Mouse (Mus musculus) embryo, embryonic 11 days (tissue): ENCODE measurements around the gene Dpf3.

Source experiments
- DNase-seq: peaks from one replicate; pipeline ENCODE4 v3.0.0-alpha.2; 2015

The Dpf3 gene

DNA sequence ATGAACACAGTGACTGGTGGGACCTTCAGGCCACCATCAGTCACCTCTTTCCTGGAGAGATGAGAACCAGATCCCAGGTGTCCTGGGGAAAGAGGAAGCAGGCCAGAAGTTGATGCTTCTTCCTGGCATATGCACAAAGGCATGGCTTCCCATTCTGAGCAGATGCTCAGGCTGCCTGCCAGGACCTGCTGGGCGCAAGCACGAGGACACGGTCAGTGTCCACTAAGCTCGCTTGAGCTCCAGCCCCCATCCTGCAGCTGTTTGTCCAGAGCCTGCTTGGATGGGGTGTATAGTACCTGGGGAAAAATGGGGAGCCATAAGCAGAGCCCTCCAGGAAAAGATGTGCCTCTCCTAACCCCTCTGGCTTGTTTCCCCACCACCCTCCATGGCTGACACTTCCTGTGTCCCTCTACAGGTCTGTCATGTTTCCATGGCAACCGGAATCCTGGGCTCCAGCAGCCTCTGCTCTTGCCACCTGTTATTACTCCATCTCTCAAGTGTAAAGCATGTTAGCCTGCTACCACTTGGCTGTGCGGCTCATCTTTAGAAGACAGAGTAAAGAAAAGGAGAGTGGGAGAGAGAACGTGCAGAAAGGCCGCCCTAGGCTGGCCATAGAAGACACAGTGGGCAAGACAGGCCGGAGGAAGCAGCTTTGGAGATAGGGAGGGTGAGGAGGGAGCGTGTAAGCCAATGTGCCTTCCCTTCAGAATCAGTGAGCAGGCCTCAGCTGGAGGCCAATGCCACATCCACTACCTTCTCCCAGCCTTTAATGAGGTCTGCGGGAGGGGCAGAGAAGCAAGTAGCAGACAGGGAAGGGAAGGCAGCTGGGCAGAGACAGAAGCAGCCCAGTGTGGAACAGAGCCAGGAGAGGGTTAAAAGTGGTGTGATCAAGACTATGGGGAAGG lies 209.7 kb downstream of the Dpf3 start:
- DNase-seq, result peak; percentile 48

DNA sequence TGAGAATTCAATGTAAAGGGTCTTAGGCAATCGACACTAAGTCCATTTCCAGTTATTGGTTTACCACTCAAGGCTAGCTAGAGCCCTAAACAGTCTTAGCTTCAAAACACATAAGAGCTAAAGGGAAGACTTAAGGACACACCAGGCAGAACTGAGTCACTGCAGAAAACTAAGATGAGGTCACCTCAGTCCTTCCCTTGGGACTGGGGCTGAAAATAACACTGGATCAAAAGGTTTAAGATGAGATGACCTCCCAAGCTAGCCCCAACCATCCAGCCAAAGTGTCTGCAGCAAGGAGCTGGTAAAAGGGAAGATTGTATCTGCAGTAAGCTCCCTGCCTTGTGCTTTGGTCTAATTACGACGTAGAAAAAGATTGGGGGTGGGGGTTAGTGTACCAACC lies 216.3 kb downstream of the Dpf3 start:
- no peak for DNase-seq

GRCm38 (mm10) chr12:83268504-83268922 lies 219.0 kb downstream of the Dpf3 start:
- no peak for DNase-seq

GRCm38 (mm10) chr12:83260540-83260939 lies 227.0 kb downstream of the Dpf3 start:
- no peak for DNase-seq

DNA sequence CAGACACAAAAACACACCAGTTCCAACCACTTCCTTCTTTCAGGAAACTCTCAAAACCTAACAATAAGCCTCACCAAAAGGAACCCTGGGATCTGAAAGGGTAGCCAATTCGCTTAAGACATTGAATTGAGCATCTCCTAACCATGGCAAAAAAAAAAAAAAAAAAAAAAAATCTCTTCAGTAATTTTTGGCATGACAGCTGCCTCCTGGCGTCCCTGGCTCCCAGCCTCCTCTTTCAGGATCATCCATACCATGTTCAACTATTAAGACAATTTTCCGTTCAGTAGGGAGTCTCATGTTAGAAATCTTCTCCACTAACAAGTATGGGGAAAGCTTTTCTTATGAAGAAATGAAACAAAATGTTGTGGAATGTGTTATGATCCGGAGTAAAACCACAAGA lies 233.1 kb downstream of the Dpf3 start:
- no peak for DNase-seq

- no peak for DNase-seq
Measured at GRCm38 (mm10) chr12:83249066-83249465, 238.4 kb downstream of the Dpf3 start.

DNA sequence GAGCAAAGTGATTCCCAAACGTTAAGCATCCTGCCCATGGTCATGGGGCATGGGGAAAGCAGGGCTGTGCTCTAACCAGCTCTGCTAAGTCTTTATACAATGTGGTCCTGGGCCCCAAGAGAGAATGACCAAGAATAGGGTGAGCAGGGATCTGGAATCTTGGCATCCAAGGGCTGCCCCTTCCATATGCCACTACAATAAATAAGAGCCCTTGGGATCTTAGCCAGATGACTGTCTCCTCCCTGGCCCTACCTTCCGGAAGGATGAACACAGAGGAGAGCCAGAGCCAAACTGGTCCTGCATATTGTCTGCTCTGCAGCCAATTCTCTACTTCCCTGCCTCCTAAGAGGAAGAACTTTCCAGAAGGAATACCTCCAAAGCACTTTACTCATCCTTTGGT lies 238.9 kb downstream of the Dpf3 start:
- DNase-seq, result no peak

DNA sequence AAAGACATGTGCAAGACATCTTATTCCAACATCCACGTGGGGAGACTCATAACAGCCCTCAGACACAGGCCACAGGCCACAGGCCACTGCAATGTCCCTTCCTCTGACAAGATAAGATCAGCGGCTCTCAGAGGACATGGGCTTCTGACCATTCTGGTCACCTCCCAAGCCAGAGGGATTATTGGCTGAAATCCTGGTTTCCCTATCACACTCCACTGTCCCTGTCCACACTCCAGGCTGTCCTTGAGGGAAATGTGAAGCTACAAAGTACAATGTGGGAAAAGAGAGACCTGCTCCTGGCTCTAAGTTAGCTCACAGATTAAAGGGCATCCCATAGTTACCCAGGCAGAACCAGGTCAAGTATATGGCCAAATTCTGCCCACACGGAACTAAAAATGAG lies 239.8 kb downstream of the Dpf3 start:
- no peak for DNase-seq

DNA sequence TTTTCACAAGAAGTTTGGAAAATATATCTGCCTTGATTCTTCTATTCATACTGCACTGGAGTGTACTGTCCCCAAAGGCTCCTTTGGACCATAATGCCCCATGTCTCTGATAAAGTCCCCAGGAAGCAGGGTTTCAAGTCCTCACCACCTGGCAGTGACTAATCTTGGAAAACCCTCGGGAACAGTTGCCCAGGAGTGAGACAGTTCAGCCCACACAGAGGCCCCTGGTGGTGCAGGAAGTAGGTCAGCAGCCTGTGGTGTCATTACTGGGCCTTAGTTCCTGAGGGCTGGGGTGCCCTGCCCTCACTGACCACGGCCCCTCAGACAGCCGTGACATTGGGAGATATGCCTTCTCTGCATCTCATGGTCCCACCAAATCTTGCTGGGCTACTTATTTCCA lies 246.5 kb downstream of the Dpf3 start:
- no peak for DNase-seq

- DNase-seq, result no peak
Measured at GRCm38 (mm10) chr12:83240571-83240970, 246.9 kb downstream of the Dpf3 start.

- DNase-seq, result no peak
Measured at GRCm38 (mm10) chr12:83235781-83236180, 251.7 kb downstream of the Dpf3 start.

GRCm38 (mm10) chr12:83234981-83235380 lies 252.5 kb downstream of the Dpf3 start:
- DNase-seq, result no peak

DNA sequence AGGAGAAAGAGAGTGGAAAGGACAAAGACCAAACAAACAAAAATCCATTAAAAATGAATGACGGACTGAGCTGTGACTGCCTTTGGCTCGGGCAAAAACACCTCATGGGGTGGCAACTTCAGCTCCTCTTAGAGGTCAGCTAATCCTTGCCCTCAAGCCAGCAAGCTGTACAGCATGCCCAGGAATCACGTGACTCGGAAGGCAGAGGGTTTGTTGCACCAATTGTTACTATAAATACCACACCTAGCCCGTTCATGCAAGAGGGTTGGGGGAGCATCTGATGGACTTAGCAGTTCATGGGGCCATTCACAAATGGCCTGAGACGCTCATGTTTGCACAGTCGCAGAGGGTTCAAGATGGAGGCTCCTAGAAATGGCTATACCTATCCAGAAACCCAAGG lies 253.9 kb downstream of the Dpf3 start:
- no peak for DNase-seq

DNA sequence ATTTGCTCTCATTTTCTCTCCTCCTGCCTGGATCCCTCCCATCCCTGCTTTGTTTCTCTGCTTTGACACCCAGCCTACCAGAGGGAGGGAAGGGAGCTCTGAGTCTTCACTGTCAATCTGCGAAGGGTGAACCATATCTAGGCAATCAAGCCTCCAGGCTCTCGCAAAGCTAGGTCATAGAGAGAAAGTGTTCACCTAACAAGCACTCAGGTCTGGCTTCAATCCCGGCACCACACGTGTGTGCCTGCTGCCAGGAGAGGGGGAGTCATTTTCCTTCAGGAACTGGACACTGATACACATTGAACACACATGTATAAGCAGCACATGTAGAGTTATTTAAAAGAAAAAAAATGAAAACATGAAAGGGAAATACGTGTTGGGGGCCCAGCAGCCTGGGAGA lies 254.6 kb downstream of the Dpf3 start:
- DNase-seq, result no peak

DNA sequence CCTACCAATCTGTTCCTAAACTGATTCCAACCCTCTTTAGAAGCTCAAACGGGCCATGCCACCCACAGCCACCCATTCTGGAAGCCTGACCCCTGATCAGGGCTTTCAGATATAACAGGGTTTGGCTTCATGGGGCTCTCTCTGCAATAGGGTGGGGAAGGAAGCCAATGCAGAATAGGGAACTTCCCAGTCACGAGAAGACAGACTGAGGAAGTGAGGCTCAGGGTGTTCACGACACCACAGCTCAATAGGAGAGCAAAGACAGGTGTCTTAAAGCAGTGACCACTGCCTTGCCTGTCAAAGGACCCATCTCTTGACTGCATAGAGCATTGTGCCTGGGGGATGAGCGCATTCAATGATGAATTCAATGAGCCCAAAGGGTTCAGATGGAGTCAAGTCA lies 256.3 kb downstream of the Dpf3 start:
- DNase-seq, result no peak

DNA sequence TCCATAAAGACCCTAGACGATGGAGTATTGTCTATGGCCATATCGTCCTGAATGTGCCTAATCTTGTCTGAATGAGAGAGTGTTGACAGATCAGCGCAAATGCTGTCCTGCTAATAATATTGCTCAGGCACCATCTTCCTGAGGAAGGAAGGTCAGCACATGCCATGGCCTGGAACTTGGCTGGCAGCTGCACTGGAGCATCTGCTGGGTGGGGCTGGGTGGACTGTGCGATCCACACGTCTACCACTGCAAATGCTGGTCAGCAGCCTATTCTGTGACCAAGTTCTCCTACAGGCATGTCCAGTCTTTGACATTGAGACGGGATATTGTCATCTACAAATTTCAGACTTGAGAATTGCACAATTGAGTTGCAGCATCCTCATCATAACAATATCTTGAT lies 257.8 kb downstream of the Dpf3 start:
- DNase-seq, result no peak

DNA sequence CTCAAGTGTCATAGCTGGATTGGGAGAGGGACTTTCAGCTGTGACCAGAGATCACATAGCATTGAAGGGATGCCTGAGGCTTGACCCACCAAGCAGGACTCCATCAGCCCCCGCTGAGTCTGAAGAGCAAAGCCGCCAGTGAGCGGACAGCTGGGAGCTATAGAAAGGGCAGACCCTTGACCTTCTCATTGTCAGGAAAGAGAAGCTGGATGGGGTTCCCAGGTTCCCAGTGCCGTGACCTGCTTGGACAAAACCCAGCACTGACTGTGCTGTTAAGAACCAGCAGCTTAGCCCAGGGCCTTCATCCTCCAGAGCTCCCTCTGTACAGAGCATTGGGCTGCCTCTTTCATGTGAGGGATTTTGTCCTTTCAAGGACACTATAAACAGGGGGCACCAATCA lies 260.5 kb downstream of the Dpf3 start:
- peak; percentile 30 for DNase-seq

GRCm38 (mm10) chr12:83220964-83221363 lies 266.6 kb downstream of the Dpf3 start:
- DNase-seq, result no peak

DNA sequence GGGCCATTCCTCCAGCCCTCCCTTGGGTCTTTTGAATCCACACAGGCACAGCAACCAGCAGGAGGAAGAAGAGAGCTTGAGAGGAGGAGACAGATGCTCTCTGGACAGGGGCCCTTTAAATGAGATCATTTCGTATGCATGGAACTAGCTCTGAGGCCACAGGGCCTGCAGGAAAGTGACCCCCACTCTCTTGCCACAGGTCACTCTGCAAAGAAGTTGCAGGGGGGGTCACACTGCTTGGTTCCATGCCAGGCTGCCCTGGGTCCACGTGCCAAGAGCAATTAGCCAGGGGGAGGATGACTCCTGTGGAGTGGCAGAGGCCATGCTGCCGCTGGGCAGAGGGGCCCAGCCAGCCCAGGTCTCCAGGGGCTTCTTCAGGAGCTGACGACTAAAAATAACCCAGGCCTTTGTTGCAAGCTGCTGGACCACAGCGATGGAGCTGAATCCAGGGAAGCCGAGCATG lies 273.6 kb downstream of the Dpf3 start:
- peak; percentile 37 for DNase-seq

DNA sequence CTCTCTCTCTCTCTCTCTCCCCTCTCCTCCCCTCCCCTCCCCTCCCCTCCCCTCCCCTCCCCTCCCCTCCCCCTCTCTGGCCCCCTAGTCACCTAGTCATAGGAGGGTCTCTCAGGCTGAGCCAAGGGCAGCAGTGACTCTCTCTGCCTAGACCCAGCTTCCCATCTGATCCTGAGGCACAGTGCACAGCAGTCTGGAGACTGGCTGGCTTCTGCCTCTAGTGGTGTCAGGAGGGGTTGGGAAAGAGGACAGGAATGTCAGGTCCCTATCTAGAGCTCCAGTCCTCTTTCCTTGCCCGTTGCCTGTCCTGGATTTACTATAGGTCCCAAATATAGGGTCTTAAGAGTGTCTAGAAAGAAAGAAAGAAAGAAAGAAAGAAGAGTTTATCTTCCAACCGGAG lies 275.5 kb downstream of the Dpf3 start:
- no peak for DNase-seq

GRCm38 (mm10) chr12:83211146-83211822 lies 276.2 kb downstream of the Dpf3 start:
- no peak for DNase-seq

- DNase-seq, result no peak
Measured at GRCm38 (mm10) chr12:83210735-83211134, 276.8 kb downstream of the Dpf3 start.

DNA sequence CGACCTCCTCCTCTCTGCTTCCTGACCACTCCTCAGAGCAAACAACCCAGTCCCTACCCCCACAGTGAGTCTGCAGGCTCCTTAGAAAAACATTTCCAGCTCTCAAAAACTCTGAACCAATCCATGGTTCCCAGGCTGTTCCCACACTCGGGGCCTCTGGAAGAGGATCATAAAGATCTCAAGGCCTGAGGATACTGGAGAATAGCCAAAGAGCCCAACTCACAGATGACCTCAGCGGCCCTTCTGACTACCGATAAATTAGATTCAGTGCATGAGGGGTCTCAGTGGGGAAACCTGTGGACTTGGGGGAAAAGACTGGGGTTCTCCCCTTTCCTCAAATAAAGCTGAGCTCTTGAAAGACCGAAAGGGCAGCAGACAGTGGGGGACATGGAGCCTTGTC lies 277.2 kb downstream of the Dpf3 start:
- no peak for DNase-seq

DNA sequence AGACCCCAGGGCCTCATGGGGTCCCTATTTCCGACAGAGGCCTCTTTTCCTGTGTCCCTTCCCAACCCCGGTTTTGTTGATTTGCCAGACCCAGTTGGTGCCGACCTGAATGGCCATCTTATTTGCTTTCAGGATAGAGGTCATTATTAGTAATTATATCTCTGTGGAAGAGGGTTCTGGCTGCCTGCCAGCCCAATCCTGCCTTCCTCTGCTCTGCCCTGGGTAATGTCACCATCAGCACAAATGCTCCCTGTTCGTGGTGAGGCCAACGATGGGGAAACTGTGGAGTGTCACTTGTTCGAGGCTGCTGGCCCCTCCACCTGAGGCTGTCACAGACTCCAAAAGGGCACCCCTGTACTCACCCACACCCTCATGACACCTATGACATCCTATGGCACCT lies 278.1 kb downstream of the Dpf3 start:
- DNase-seq, result no peak
